Mouse (Mus musculus) lung, embryonic 14.5 days (tissue): ENCODE data around the gene Tbx10. TPM values are rescaled to one million over a fixed set of nuclear protein-coding genes. Genes with fewer than 3 reads are reported as not detected.

Experiments used
- ATAC-seq: fragments of 200-750 bp; cut with Nextera tagmentation; 2 replicates; pipeline ENCODE4 v1.8.0; 2017; ENCODE audit warnings: mild to moderate bottlenecking, moderate TSS enrichment, moderate library complexity; ENCODE audit not compliant: insufficient read depth
- DNase-seq: peaks from one replicate; pipeline ENCODE4 v3.0.0-alpha.2; 2015
- H3K27ac ChIP-seq: fragments of 300-500 bp; sonication (generic); 2 replicates; pipeline ENCODE4 v1.5.1; 2014; ENCODE audit warnings: low read depth, mild to moderate bottlenecking, moderate library complexity
- H3K27me3 ChIP-seq: fragments of 300-500 bp; sonication (generic); 2 replicates; pipeline ENCODE4 v1.6.1; 2014; ENCODE audit warnings: low read length, control low read depth; ENCODE audit not compliant: insufficient read depth
- H3K36me3 ChIP-seq: fragments of 300-500 bp; sonication (generic); 2 replicates; pipeline ENCODE4 v1.6.1; 2014; ENCODE audit warnings: control low read depth; ENCODE audit not compliant: insufficient read depth
- H3K4me1 ChIP-seq: fragments of 300-500 bp; sonication (generic); 2 replicates; pipeline ENCODE4 v1.6.1; 2014; ENCODE audit warnings: antibody characterized with exemption, control low read depth; ENCODE audit not compliant: insufficient read depth
- H3K4me2 ChIP-seq: fragments of 300-500 bp; sonication (generic); 2 replicates; pipeline ENCODE4 v1.6.1; 2014; ENCODE audit warnings: mild to moderate bottlenecking
- H3K4me3 ChIP-seq: fragments of 300-500 bp; sonication (generic); 2 replicates; pipeline ENCODE4 v1.5.1; 2014; ENCODE audit warnings: low read depth, low read length
- H3K9ac ChIP-seq: fragments of 300-500 bp; sonication (generic); 2 replicates; pipeline ENCODE4 v1.6.1; 2014
- H3K9me3 ChIP-seq: fragments of 300-500 bp; sonication (generic); 2 replicates; pipeline ENCODE4 v1.6.1; 2016; ENCODE audit warnings: low read depth, low read length, control low read depth
- CTCF ChIP-seq: IDR thresholded peaks from 2 replicates; pipeline ENCODE4 v1.5.1; 2016; ENCODE audit warnings: antibody characterized with exemption, low read depth
- WGBS: fragments of 180-500 bp; shearing (Covaris S2); extraction: QIAGEN DNeasy Blood & Tissue Kit; methylation state at CpG from one replicate; pipeline ENCODE4 v1.1.7; 2014; 5-methylcytosine and 5-hydroxymethylcytosine counted together
- polyA plus RNA-seq: library from polyadenylated mRNA; unstranded; fragments of >200 nt; fragmentation: Nextera tagmentation; extraction: Ambion mirVana; gene quantifications from 2 replicates; pipeline ENCODE4 v1.2.1, GENCODE M21; 2014

Tbx10 gene
- polyA plus RNA-seq, 1 experiment from 2014 or later = not detected

DNA sequence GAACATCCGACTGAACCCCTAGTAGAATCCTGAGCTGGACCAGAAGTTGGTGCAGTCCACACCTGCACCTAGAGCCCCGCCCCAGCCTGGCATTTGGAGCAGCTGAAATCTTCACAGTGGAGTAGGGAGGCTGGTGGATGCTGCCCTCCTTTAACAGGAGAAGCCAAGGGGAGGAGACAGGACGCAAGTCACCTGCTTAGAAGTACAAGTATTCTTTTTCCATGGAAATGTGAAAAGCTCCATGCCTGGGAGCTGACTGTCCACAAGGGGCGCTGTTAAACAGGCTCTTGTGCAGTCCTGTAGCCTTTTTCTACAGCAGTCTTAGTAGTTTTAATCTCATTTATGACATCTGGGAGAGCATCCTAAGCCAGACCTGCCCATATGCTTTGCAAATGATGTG is 3.8 kb upstream of the Tbx10 start:
- Histone ChIP-seq H3K4me2 (no peak overlapping the region), H3K4me3 (no peak overlapping the region), H3K9me3 (no peaks in the 10 kb centered on the region), H3K27me3 (no peaks in the 10 kb centered on the region), H3K27ac (no peak overlapping the region), H3K9ac (no peak overlapping the region), H3K36me3 (no peaks in the 10 kb centered on the region), H3K4me1 (0 out of 2 replicates have a peak, but pooled peaks cover 7% of the 10 kb centered on the region)
- DNase-seq = peak; percentile 15
- no peak for ATAC-seq
- peak; percentile 45 for TF ChIP-seq CTCF
- WGBS = 84% methylated on average over 4 of the region's 4 CpGs

DNA sequence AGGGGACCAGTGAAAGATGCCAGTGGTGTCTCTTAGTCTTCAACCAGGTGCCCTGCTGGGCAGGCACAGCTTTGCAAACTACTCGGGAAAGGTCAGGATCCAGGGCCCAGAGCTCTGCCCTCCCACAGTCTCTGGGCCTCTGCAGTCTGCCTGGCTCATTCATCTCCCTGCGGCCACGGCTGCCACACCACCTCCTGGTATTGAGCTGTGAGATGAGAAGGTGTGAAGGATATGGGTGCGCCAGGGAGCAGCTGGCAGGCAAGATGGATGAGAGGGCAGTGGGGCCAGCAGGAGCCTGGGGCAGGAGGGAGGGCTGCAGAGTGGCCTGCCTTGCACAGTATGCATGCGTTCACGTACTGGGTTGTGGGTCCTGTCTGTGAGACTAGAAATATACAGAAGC is 1.7 kb upstream of the Tbx10 start:
- H3K4me2 ChIP-seq = no peak overlapping the region
- H3K4me3 ChIP-seq = no peak overlapping the region
- H3K36me3 ChIP-seq = no peaks in the 10 kb centered on the region
- H3K27ac ChIP-seq = no peak overlapping the region
- no peaks in the 10 kb centered on the region for H3K27me3 ChIP-seq
- ATAC-seq (no peak), DNase-seq (no peak)
- H3K4me1 ChIP-seq = 0 out of 2 replicates have a peak, but pooled peaks cover 5% of the 10 kb centered on the region
- H3K9me3 ChIP-seq = no peaks in the 10 kb centered on the region
- TF ChIP-seq CTCF = no peak
- no peak overlapping the region for H3K9ac ChIP-seq
- 23% methylated on average over 6 of the region's 6 CpGs for WGBS

DNA sequence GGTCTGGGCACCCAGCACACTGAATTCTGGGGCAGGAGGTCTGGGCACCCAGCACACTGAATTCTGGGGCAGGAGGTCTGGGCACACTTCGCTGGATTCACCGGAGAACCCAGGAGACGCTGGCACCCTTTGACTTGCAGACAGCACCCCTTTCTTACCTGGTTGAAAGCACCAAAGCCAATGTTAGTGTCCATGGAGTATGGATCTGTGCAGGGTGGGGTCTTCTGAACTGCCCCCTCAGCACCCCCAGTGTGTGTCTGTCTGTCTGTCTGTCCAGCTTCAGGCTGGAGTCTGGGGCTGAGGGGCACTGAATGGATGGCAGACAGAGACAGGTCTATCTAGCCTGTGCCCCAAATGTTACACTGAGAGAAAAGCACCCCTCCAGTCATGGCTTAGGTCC is 990 bp upstream of the Tbx10 start:
- 0 out of 2 replicates have a peak, but pooled peaks cover 4% of the 10 kb centered on the region for H3K4me1 ChIP-seq
- no peak for DNase-seq
- WGBS = 94% methylated on average over 3 of the region's 3 CpGs
- no peak overlapping the region for H3K9ac ChIP-seq
- no peak overlapping the region for H3K4me3 ChIP-seq
- H3K9me3 ChIP-seq = no peaks in the 10 kb centered on the region
- no peak overlapping the region for H3K27ac ChIP-seq
- no peaks in the 10 kb centered on the region for H3K36me3 ChIP-seq
- TF ChIP-seq CTCF = no peak
- no peaks in the 10 kb centered on the region for H3K27me3 ChIP-seq
- no peak for ATAC-seq
- no peak overlapping the region for H3K4me2 ChIP-seq

DNA sequence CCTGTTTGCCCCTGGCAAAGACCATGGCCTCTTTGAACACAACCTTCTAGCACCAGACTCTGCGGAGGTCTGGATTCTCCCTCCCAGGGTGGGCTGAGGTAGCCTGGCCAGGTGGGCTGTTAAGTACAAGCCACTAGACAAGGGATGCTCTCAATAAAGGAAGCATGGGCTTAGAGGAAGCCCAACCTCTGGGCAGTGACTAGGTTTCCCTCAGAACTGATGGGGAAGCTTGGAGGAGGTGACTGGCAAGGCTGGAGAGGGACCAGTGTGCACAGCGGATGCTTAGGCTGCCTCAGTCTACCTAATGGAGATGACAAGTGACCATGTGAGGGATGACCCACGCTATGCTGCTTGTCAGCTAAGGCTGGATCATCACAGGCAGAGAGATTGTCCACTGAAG is 586 bp upstream of the Tbx10 start:
- Histone ChIP-seq H3K4me1 (0 out of 2 replicates have a peak, but pooled peaks cover under 1% of the 10 kb centered on the region), H3K27ac (no peak overlapping the region), H3K9me3 (no peaks in the 10 kb centered on the region), H3K36me3 (no peaks in the 10 kb centered on the region), H3K4me3 (no peak overlapping the region), H3K4me2 (no peak overlapping the region), H3K27me3 (no peaks in the 10 kb centered on the region), H3K9ac (no peak overlapping the region)
- ATAC-seq (no peak), DNase-seq (no peak)
- WGBS = 82% methylated on average over 3 of the region's 3 CpGs
- TF ChIP-seq CTCF = no peak

DNA sequence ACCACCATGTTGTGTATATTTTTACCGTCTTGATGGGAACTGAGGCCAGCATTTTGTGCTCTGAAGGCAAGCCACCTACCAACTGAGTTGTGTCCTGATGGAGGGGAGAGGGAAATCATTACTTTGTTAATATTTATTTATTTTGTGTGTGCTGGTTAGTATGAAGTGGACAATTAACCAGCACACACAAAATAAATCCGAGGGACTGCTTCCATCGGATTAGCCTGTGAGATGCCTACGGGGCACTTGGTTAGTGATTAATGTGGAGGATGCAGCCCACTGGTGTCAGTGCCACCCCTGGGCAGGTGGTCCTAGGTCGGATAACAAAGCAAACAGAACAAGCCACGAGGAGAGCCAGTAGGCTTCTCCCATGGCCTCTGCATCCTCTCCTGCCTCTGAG is 2.4 kb downstream of the Tbx10 start:
- H3K4me3 ChIP-seq = no peak overlapping the region
- TF ChIP-seq CTCF = no peak
- H3K36me3 ChIP-seq = no peaks in the 10 kb centered on the region
- H3K9me3 ChIP-seq = no peaks in the 10 kb centered on the region
- H3K9ac ChIP-seq = no peak overlapping the region
- DNase-seq (no peak), ATAC-seq (no peak)
- H3K27ac ChIP-seq = no peak overlapping the region
- H3K4me2 ChIP-seq = no peak overlapping the region
- H3K27me3 ChIP-seq = no peaks in the 10 kb centered on the region
- H3K4me1 ChIP-seq = no peaks in the 10 kb centered on the region
- 34% methylated on average over 6 of the region's 6 CpGs for WGBS

DNA sequence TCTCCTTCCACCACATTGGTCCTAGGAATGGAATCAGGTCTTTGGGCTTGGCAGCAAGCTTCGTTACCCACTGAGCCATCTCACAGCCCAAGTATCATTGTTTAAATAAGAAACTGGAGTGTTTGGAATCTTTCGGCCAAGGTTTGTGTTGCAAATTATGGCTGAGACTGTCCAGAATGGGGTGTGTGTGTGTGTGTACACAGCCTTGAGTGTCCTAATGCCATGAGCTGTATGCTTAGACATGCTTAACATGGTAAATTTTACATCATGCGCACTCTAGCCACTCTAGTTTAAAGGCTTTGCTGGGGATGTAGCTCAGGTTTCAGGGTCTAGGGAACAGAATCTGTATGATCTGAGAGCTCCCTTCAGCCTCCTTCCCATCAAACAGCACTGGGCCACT is 3.0 kb downstream of the Tbx10 start:
- 54% methylated on average over 3 of the region's 3 CpGs for WGBS
- Histone ChIP-seq H3K4me3 (no peak overlapping the region), H3K9ac (no peak overlapping the region), H3K27ac (0 out of 2 replicates have a peak overlapping the region, but pooled peaks have one; percentile 18), H3K36me3 (no peaks in the 10 kb centered on the region), H3K4me2 (no peak overlapping the region), H3K27me3 (no peaks in the 10 kb centered on the region), H3K4me1 (no peaks in the 10 kb centered on the region), H3K9me3 (no peaks in the 10 kb centered on the region)
- DNase-seq (peak; percentile 11), ATAC-seq (no peak)
- TF ChIP-seq CTCF = no peak

DNA sequence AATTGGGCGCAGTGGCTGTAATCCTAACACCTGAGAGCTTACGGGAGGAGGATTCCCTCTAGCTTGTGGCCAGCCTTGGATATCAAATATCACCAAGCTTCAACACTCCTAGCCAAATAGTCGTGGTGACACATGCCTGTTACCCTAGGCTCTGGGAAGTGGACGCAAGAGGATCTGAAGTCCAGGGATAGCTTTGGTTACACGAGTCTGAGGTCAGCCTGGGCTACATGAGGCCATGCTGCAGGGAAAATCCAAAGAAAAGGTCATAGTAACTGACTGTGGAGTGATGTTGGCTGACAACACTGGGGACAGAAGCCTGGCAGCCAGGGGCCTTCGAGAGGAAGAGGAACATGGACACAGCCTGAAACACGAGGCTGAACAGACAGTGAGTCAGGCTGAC is 3.6 kb downstream of the Tbx10 start:
- no peaks in the 10 kb centered on the region for H3K27me3 ChIP-seq
- ATAC-seq (no peak), DNase-seq (no peak)
- H3K36me3 ChIP-seq = no peaks in the 10 kb centered on the region
- WGBS = 53% methylated on average over 7 of the region's 7 CpGs
- H3K4me2 ChIP-seq = no peak overlapping the region
- no peak overlapping the region for H3K9ac ChIP-seq
- TF ChIP-seq CTCF = no peak
- no peaks in the 10 kb centered on the region for H3K9me3 ChIP-seq
- peaks cover 2% of the 10 kb centered on the region; the same call in 1 of the 2 replicates for H3K4me1 ChIP-seq
- H3K27ac ChIP-seq = 0 out of 2 replicates have a peak overlapping the region, but pooled peaks have one; percentile 18
- H3K4me3 ChIP-seq = no peak overlapping the region

DNA sequence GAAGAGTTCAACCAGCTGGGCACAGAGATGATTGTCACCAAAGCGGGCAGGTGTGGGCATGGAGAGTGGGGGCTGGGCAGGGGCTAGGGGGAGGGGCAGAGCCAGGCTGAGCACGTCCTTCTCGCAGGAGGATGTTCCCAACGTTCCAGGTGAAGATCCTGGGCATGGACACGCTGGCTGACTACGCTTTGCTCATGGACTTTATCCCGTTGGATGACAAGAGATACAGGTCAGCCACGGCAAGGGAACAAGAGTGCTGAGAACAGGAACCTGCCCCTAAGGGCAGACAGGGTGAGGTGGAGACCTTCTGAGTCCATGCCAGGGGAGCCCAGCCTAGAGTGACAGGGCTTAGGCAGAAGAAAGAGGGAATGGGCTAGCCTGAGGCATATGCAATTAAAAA is 4.2 kb downstream of the Tbx10 start:
- Histone ChIP-seq H3K27me3 (no peaks in the 10 kb centered on the region), H3K27ac (no peak overlapping the region), H3K4me2 (no peak overlapping the region), H3K9ac (no peak overlapping the region), H3K4me3 (no peak overlapping the region), H3K9me3 (no peaks in the 10 kb centered on the region), H3K36me3 (no peaks in the 10 kb centered on the region), H3K4me1 (peaks cover 5% of the 10 kb centered on the region; the same call in 1 of the 2 replicates)
- 70% methylated on average over 8 of the region's 8 CpGs for WGBS
- TF ChIP-seq CTCF = no peak
- ATAC-seq = no peak
- no peak for DNase-seq
